Mouse (Mus musculus): Measurements from ENCODE around the gene Iqck. TPM values are rescaled to one million over a fixed set of nuclear protein-coding genes. Genes with fewer than 3 reads are reported as not detected.
A peak's percentile ranks its signal among the peaks of the same experiment; 100 is the strongest.

Iqck gene
- polyA plus RNA-seq, 1 experiment from 2014 or later: 4.9 TPM

GRCm38 (mm10) chr7:118827975-118828416, 27.6 kb upstream of the Iqck start:
- Histone ChIP-seq H3K4me1 (0 out of 2 replicates have a peak, but pooled peaks cover 7% of the 10 kb centered on the region), H3K9ac (no peak overlapping the region), H3K27me3 (replicated peaks) (no peaks in the 10 kb centered on the region), H3K4me3 (no peak overlapping the region), H3K9me3 (no peaks in the 10 kb centered on the region), H3K36me3 (replicated peaks) (peaks cover 6% of the 10 kb centered on the region; the same call in 1 of the 2 replicates), H3K4me2 (no peak overlapping the region), H3K27ac (no peak overlapping the region)
- ATAC-seq (replicated peaks): no peak
- 19% methylated on average over 5 of the region's 5 CpGs for WGBS

- Histone ChIP-seq H3K4me1 (no peaks in the 10 kb centered on the region), H3K9me3 (no peaks in the 10 kb centered on the region), H3K4me2 (no peak overlapping the region), H3K27ac (no peak overlapping the region), H3K27me3 (replicated peaks) (no peaks in the 10 kb centered on the region), H3K4me3 (no peak overlapping the region), H3K9ac (no peak overlapping the region), H3K36me3 (replicated peaks) (peaks cover 63% of the 10 kb centered on the region)
- 90% methylated on average over 5 of the region's 5 CpGs for WGBS
- ATAC-seq (replicated peaks): no peak
Observed at GRCm38 (mm10) chr7:118837901-118838300, 17.7 kb upstream of the Iqck start.

- Histone ChIP-seq H3K27ac (peak overlapping the region; percentile 17; the same call in 1 of the 2 replicates), H3K9ac (no peak overlapping the region), H3K27me3 (replicated peaks) (no peaks in the 10 kb centered on the region), H3K4me2 (no peak overlapping the region), H3K4me1 (no peaks in the 10 kb centered on the region), H3K36me3 (replicated peaks) (peaks cover 66% of the 10 kb centered on the region), H3K9me3 (no peaks in the 10 kb centered on the region), H3K4me3 (no peak overlapping the region)
- WGBS: 74% methylated on average over 8 of the region's 8 CpGs
- ATAC-seq (replicated peaks): 0 out of 2 replicates have a peak, but pooled peaks have one; percentile 34
Observed at GRCm38 (mm10) chr7:118841030-118841745, 14.4 kb upstream of the Iqck start.

- 0 out of 2 replicates have a peak, but pooled peaks have one; percentile 19 for ATAC-seq (replicated peaks)
- peak overlapping the region; percentile 17; the same call in 1 of the 2 replicates for H3K27ac ChIP-seq
Observed at GRCm38 (mm10) chr7:118841796-118842195, 13.8 kb upstream of the Iqck start.

GRCm38 (mm10) chr7:118842938-118843337, 12.6 kb upstream of the Iqck start:
- H3K27ac ChIP-seq: no peak overlapping the region
- H3K4me3 ChIP-seq: no peak overlapping the region
- H3K9ac ChIP-seq: no peak overlapping the region
- no peak overlapping the region for H3K4me2 ChIP-seq
- no peaks in the 10 kb centered on the region for H3K27me3 ChIP-seq (replicated peaks)
- H3K4me1 ChIP-seq: no peaks in the 10 kb centered on the region
- H3K9me3 ChIP-seq: no peaks in the 10 kb centered on the region
- H3K36me3 ChIP-seq (replicated peaks): peaks cover 64% of the 10 kb centered on the region
- no peak for ATAC-seq (replicated peaks)
- 65% methylated on average over 4 of the region's 4 CpGs for WGBS

More at GRCm38 (mm10) chr7:118841796-118842195, 13.8 kb upstream of the Iqck start:
- peaks cover 66% of the 10 kb centered on the region for H3K36me3 ChIP-seq (replicated peaks)
- WGBS: 66% methylated on average over 1 of the region's 1 CpGs
- no peak overlapping the region for H3K9ac ChIP-seq
- H3K9me3 ChIP-seq: no peaks in the 10 kb centered on the region
- H3K4me3 ChIP-seq: no peak overlapping the region
- H3K4me1 ChIP-seq: no peaks in the 10 kb centered on the region
- H3K4me2 ChIP-seq: no peak overlapping the region
- H3K27me3 ChIP-seq (replicated peaks): no peaks in the 10 kb centered on the region

GRCm38 (mm10) chr7:118845141-118845540, 10.4 kb upstream of the Iqck start:
- 84% methylated on average over 5 of the region's 5 CpGs for WGBS
- no peak overlapping the region for H3K27ac ChIP-seq
- no peak overlapping the region for H3K9ac ChIP-seq
- no peak for ATAC-seq (replicated peaks)
- no peaks in the 10 kb centered on the region for H3K27me3 ChIP-seq (replicated peaks)
- H3K9me3 ChIP-seq: no peaks in the 10 kb centered on the region
- no peaks in the 10 kb centered on the region for H3K4me1 ChIP-seq
- no peak overlapping the region for H3K4me2 ChIP-seq
- H3K36me3 ChIP-seq (replicated peaks): peaks cover 71% of the 10 kb centered on the region
- H3K4me3 ChIP-seq: no peak overlapping the region

GRCm38 (mm10) chr7:118846329-118846728, 9.2 kb upstream of the Iqck start:
- no peak for ATAC-seq (replicated peaks)
- 92% methylated on average over 4 of the region's 4 CpGs for WGBS
- no peak overlapping the region for H3K9ac ChIP-seq

GRCm38 (mm10) chr7:118848796-118849195, 6.8 kb upstream of the Iqck start:
- ATAC-seq (replicated peaks): no peak
- Histone ChIP-seq H3K4me2 (no peak overlapping the region), H3K27ac (no peak overlapping the region), H3K4me1 (peaks cover 6% of the 10 kb centered on the region), H3K9me3 (no peaks in the 10 kb centered on the region), H3K9ac (no peak overlapping the region), H3K4me3 (no peak overlapping the region), H3K27me3 (replicated peaks) (no peaks in the 10 kb centered on the region), H3K36me3 (replicated peaks) (peaks cover 67% of the 10 kb centered on the region)
- WGBS: 89% methylated on average over 10 of the region's 10 CpGs

More at GRCm38 (mm10) chr7:118846329-118846728, 9.2 kb upstream of the Iqck start:
- Histone ChIP-seq H3K4me3 (no peak overlapping the region), H3K27me3 (replicated peaks) (no peaks in the 10 kb centered on the region), H3K36me3 (replicated peaks) (peaks cover 73% of the 10 kb centered on the region), H3K4me2 (no peak overlapping the region), H3K27ac (no peak overlapping the region), H3K4me1 (no peaks in the 10 kb centered on the region), H3K9me3 (no peaks in the 10 kb centered on the region)

- H3K4me2 ChIP-seq: no peak overlapping the region
Observed at GRCm38 (mm10) chr7:118849543-118850250, 5.9 kb upstream of the Iqck start.

GRCm38 (mm10) chr7:118850676-118851290, 4.8 kb upstream of the Iqck start:
- peaks cover 17% of the 10 kb centered on the region for H3K4me1 ChIP-seq
- no peak overlapping the region for H3K27ac ChIP-seq
- no peak for ATAC-seq (replicated peaks)
- no peaks in the 10 kb centered on the region for H3K27me3 ChIP-seq (replicated peaks)
- no peak overlapping the region for H3K4me3 ChIP-seq
- WGBS: 75% methylated on average over 9 of the region's 9 CpGs
- H3K4me2 ChIP-seq: no peak overlapping the region
- H3K36me3 ChIP-seq (replicated peaks): peaks cover 48% of the 10 kb centered on the region
- no peak overlapping the region for H3K9ac ChIP-seq
- no peaks in the 10 kb centered on the region for H3K9me3 ChIP-seq

More at GRCm38 (mm10) chr7:118849543-118850250, 5.9 kb upstream of the Iqck start:
- peaks cover 15% of the 10 kb centered on the region for H3K4me1 ChIP-seq
- no peaks in the 10 kb centered on the region for H3K9me3 ChIP-seq
- peaks cover 58% of the 10 kb centered on the region for H3K36me3 ChIP-seq (replicated peaks)
- no peak overlapping the region for H3K27ac ChIP-seq
- no peak overlapping the region for H3K4me3 ChIP-seq
- ATAC-seq (replicated peaks): no peak
- no peaks in the 10 kb centered on the region for H3K27me3 ChIP-seq (replicated peaks)
- 95% methylated on average over 5 of the region's 5 CpGs for WGBS
- H3K9ac ChIP-seq: no peak overlapping the region

- Histone ChIP-seq H3K4me2 (no peak overlapping the region), H3K36me3 (replicated peaks) (peaks cover 40% of the 10 kb centered on the region), H3K27ac (no peak overlapping the region), H3K9me3 (no peaks in the 10 kb centered on the region), H3K27me3 (replicated peaks) (no peaks in the 10 kb centered on the region), H3K4me1 (peaks cover 23% of the 10 kb centered on the region), H3K9ac (no peak overlapping the region), H3K4me3 (no peak overlapping the region)
- ATAC-seq (replicated peaks): no peak
- WGBS: 94% methylated on average over 7 of the region's 7 CpGs
Observed at GRCm38 (mm10) chr7:118851571-118851970, 4.0 kb upstream of the Iqck start.

- H3K9ac ChIP-seq: no peak overlapping the region
- WGBS: 93% methylated on average over 4 of the region's 4 CpGs
- H3K4me3 ChIP-seq: no peak overlapping the region
- H3K4me2 ChIP-seq: no peak overlapping the region
- H3K27ac ChIP-seq: no peak overlapping the region
- H3K9me3 ChIP-seq: no peaks in the 10 kb centered on the region
- no peaks in the 10 kb centered on the region for H3K27me3 ChIP-seq (replicated peaks)
- ATAC-seq (replicated peaks): no peak
- H3K4me1 ChIP-seq: peaks cover 29% of the 10 kb centered on the region
- peaks cover 33% of the 10 kb centered on the region for H3K36me3 ChIP-seq (replicated peaks)
Observed at GRCm38 (mm10) chr7:118852611-118853010, 2.9 kb upstream of the Iqck start.

Measured in midbrain, embryonic 15.5 days (tissue).